Mouse (Mus musculus): ENCODE measurements at regions not wholly inside any gene's neighbourhood (a gene's known extent, or its start where the extent isn't known, plus 50 kb on each side); places are given as distances from the start of the nearest gene placed in this dataset.

DNA sequence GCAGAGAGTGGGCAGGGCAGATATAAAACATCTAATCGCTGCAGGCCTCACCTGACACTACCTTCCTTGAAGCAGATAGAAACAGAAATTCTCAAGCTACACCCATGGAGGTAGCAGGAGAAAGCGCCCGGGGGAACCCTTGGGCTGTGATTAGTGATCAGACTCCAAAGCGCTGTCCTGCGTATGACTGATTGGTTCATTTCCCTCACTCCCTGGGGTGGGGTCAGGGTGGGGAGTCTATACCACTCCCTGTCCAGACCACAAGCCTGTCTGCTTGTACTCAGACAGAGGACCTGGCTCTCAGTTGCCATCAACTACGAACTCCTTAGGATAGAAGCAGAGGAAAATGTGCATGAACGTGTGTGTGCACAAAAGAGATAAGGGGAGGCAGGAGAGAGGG is 77.7 kb downstream of the Gm826 start:
- no peak overlapping the region for H3K4me2 ChIP-seq (ENCODE audit: low read depth, low read length)
- 58% methylated on average over 7 of the region's 7 CpGs for WGBS

DNA sequence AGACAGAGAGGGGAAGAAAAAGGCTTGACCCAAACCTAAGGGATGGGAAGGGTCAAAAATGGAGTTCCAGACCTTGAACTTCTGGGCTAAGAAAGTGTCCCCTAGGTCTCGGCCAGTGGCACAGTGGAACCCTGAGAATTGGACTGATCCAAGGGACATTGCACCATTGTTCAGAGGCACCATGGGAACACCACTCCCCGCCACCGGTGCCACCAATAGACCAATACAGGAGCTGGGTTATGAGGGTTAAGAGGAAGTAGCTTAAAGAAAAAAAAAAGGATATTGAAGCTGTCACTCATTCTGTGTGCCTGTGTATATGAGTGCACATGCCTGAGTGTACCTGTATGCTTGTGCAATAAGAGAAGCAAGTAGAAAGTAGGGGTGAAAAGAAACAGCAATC is 83.7 kb downstream of the Gm826 start:
- Histone ChIP-seq H3K9me3 (ENCODE audit: control insufficient read depth, low read length) (no peaks in the 10 kb centered on the region), H3K4me2 (ENCODE audit: low read depth, low read length) (no peak overlapping the region), H3K36me3 (ENCODE audit: control insufficient read depth, insufficient read depth, low read length) (no peaks in the 10 kb centered on the region), H3K27me3 (ENCODE audit: control insufficient read depth, insufficient read depth, low read depth, low read length) (no peaks in the 10 kb centered on the region), H3K4me1 (replicated peaks; ENCODE audit: control insufficient read depth, insufficient read depth, low read length) (no peaks in the 10 kb centered on the region), H3K4me3 (ENCODE audit: low read length) (no peak overlapping the region), H3K9ac (ENCODE audit: low read length) (no peak overlapping the region), H3K27ac (ENCODE audit: low read length) (no peak overlapping the region)
- ATAC-seq (ENCODE audit: low read depth): no peak
- WGBS: 89% methylated on average over 3 of the region's 3 CpGs

More for the DNA sequence above, 77.7 kb downstream of the Gm826 start:
- Histone ChIP-seq H3K27ac (ENCODE audit: low read length) (no peak overlapping the region), H3K36me3 (ENCODE audit: control insufficient read depth, insufficient read depth, low read length) (no peaks in the 10 kb centered on the region), H3K9ac (ENCODE audit: low read length) (no peak overlapping the region), H3K9me3 (ENCODE audit: control insufficient read depth, low read length) (no peaks in the 10 kb centered on the region), H3K4me3 (ENCODE audit: low read length) (no peak overlapping the region), H3K4me1 (replicated peaks; ENCODE audit: control insufficient read depth, insufficient read depth, low read length) (no peaks in the 10 kb centered on the region), H3K27me3 (ENCODE audit: control insufficient read depth, insufficient read depth, low read depth, low read length) (no peaks in the 10 kb centered on the region)
- no peak for ATAC-seq (ENCODE audit: low read depth)

DNA sequence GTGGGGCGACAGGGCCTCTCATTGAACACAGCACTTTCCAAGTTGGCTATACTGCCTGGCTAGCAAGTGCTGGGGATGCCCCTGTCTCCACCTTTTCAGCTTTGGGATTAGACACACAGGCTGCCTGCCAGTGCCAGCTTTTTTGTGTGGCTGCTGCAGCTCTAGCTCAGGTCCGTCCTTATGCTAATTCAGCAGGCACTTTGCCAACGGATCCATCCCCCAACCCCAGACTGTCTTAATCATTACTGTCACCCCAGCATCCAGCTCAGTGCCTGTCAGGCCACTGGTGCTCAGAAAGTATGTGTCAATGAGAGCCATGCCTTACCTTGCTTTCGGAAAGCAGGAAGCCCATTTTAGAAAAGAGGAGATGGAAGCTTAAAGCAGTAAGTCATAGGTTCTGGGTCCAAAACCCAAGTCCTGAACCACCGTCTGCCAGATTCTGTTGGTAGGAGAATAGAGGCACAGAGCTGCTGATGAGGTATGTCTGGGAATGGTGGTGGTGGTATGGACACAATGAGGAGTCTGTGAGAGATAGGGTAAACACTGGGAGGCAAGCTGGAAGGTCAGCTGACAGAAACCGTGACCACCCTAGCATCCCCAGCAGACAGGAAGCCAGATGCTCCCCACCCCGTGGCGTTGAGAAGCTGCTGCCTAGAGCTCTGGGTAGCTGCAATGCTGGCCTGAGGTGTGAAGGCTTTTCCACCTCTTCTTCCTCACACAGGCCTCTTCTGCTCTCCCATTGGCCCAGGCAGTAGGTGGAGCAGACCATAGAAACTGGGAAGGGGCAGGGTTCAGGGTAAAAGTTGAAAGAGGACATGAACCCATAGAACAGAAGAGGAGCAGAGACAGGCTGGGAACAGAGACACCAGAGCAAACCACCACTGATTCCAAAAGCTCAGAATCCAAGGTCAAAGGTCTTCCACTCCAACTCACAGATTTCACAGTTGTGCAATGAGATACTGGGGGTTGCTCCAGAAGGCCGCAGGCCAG is 84.6 kb downstream of the Gm826 start:
- Histone ChIP-seq H3K36me3 (ENCODE audit: control insufficient read depth, insufficient read depth, low read length) (no peaks in the 10 kb centered on the region), H3K9me3 (ENCODE audit: control insufficient read depth, low read length) (no peaks in the 10 kb centered on the region), H3K27ac (ENCODE audit: low read length) (no peak overlapping the region), H3K4me1 (replicated peaks; ENCODE audit: control insufficient read depth, insufficient read depth, low read length) (no peaks in the 10 kb centered on the region), H3K4me2 (ENCODE audit: low read depth, low read length) (no peak overlapping the region), H3K4me3 (ENCODE audit: low read length) (no peak overlapping the region), H3K9ac (ENCODE audit: low read length) (no peak overlapping the region), H3K27me3 (ENCODE audit: control insufficient read depth, insufficient read depth, low read depth, low read length) (no peaks in the 10 kb centered on the region)
- WGBS: 51% methylated on average over 9 of the region's 9 CpGs
- no peak for ATAC-seq (ENCODE audit: low read depth)

DNA sequence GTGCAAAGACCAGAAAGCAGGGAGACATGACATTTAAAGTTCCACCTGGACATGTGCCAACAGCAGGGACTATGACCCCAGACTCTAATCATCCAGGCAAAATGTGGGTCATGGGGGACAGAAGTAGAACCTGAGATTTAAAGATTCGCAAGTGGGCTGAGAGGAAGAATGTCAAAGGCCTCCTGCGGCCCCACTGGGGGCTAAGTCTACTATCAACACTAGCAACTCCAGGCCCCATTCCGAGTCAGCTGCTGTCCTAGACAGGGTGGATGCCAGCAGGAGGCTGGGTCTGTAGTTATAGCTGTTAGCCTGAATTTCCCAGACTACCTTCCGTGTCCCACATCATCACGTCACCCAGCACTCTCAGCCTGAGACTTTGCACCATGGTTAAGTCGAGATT is 86.7 kb downstream of the Gm826 start:
- Histone ChIP-seq H3K4me1 (replicated peaks; ENCODE audit: control insufficient read depth, insufficient read depth, low read length) (no peaks in the 10 kb centered on the region), H3K4me2 (ENCODE audit: low read depth, low read length) (no peak overlapping the region), H3K9me3 (ENCODE audit: control insufficient read depth, low read length) (no peaks in the 10 kb centered on the region), H3K36me3 (ENCODE audit: control insufficient read depth, insufficient read depth, low read length) (no peaks in the 10 kb centered on the region), H3K27ac (ENCODE audit: low read length) (no peak overlapping the region), H3K9ac (ENCODE audit: low read length) (no peak overlapping the region), H3K27me3 (ENCODE audit: control insufficient read depth, insufficient read depth, low read depth, low read length) (no peaks in the 10 kb centered on the region), H3K4me3 (ENCODE audit: low read length) (no peak overlapping the region)
- ATAC-seq (ENCODE audit: low read depth): no peak
- 76% methylated on average over 6 of the region's 6 CpGs for WGBS

DNA sequence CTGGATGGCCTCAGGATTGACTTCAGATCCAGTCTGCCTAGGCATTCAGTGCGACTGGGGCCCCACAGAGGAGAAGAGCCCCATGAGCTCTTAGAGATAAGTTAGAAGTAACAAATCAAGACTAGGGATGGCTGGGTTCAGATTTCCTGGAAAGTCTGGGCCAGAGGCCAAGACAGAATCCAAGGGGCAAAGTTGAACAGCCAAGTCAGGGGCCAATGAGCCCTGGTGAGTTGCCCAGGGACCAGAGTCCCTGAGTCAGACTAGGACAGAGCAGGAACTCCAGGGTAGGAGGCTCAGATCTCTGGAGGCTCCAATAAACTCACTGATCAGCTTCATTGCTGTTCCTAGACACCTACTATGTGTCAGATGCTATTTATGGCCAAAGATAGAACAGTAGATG is 87.6 kb downstream of the Gm826 start:
- 69% methylated on average over 1 of the region's 1 CpGs for WGBS
- ATAC-seq (ENCODE audit: low read depth): no peak
- Histone ChIP-seq H3K4me1 (replicated peaks; ENCODE audit: control insufficient read depth, insufficient read depth, low read length) (no peaks in the 10 kb centered on the region), H3K4me2 (ENCODE audit: low read depth, low read length) (no peak overlapping the region), H3K36me3 (ENCODE audit: control insufficient read depth, insufficient read depth, low read length) (no peaks in the 10 kb centered on the region), H3K9me3 (ENCODE audit: control insufficient read depth, low read length) (no peaks in the 10 kb centered on the region), H3K9ac (ENCODE audit: low read length) (no peak overlapping the region), H3K27ac (ENCODE audit: low read length) (no peak overlapping the region), H3K4me3 (ENCODE audit: low read length) (no peak overlapping the region), H3K27me3 (ENCODE audit: control insufficient read depth, insufficient read depth, low read depth, low read length) (no peaks in the 10 kb centered on the region)

DNA sequence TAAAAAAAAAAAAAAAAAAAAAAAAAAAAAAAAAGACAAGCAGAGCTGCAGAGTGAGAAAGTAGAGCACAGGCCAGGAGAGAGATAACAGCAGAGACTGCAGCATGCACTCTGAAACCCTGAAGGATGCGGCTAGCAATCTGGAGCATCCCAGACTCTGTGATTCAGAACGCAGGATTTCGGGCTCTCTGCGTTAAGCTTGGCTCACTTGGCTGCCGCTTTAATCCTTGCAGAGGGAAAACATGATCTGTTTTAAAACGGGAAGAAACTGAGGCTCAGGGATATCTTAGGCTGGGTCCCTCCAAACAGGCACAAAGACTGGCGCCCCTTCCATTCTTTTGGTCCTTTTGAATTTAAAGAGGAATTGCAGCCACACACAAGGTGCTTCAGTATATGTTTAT is 89.1 kb downstream of the Gm826 start:
- no peak overlapping the region for H3K9ac ChIP-seq (ENCODE audit: low read length)
- H3K4me2 ChIP-seq (ENCODE audit: low read depth, low read length): no peak overlapping the region
- H3K27me3 ChIP-seq (ENCODE audit: control insufficient read depth, insufficient read depth, low read depth, low read length): no peaks in the 10 kb centered on the region
- no peaks in the 10 kb centered on the region for H3K36me3 ChIP-seq (ENCODE audit: control insufficient read depth, insufficient read depth, low read length)
- no peaks in the 10 kb centered on the region for H3K4me1 ChIP-seq (replicated peaks; ENCODE audit: control insufficient read depth, insufficient read depth, low read length)
- WGBS: 25% methylated on average over 7 of the region's 7 CpGs
- no peak overlapping the region for H3K27ac ChIP-seq (ENCODE audit: low read length)
- H3K4me3 ChIP-seq (ENCODE audit: low read length): no peak overlapping the region
- no peaks in the 10 kb centered on the region for H3K9me3 ChIP-seq (ENCODE audit: control insufficient read depth, low read length)
- ATAC-seq (ENCODE audit: low read depth): no peak

DNA sequence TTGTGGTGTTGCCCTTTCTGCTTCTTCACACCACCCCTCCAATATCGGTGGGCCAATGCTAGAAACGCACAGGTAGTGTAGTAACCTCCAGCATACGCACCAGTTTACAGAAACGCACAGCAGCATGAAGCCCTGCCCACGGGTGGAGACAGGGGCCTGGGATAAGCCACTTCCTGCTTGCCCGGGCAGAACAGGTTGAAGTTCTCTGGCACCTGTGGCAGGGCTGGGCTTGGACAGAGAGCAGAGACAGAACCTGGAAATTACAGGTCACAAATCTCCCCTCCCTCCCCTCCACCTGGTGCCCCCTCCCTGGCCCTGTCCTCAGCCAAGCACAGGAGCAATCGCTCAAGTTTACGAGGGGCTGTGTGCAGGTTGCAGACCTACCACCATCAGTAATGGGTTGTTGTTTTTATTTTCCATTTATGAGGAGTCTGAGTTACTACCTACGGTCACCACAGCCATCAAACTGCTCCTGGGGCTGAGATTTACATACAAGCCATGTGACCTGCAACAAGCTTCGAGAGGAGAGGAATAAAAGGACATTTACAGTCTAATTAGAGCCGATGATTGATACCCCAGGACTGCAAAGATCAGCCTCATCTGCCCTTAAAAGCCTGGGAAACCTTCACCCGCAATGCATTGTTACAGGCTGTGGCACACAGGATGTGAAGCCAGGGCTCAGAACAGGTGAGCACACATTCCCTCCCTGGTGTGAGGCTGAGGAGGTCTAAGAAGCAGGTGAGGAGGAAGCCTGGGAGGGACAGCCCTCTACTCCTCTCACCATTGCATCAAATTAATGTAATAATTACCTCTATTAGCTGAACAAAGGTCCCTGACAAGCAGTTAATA is 93.2 kb downstream of the Gm826 start:
- H3K27ac ChIP-seq (ENCODE audit: low read length): no peak overlapping the region
- no peaks in the 10 kb centered on the region for H3K27me3 ChIP-seq (ENCODE audit: control insufficient read depth, insufficient read depth, low read depth, low read length)
- ATAC-seq (ENCODE audit: low read depth): no peak
- no peak overlapping the region for H3K4me3 ChIP-seq (ENCODE audit: low read length)
- no peak overlapping the region for H3K4me2 ChIP-seq (ENCODE audit: low read depth, low read length)
- H3K9me3 ChIP-seq (ENCODE audit: control insufficient read depth, low read length): no peaks in the 10 kb centered on the region
- no peak overlapping the region for H3K9ac ChIP-seq (ENCODE audit: low read length)
- no peaks in the 10 kb centered on the region for H3K4me1 ChIP-seq (replicated peaks; ENCODE audit: control insufficient read depth, insufficient read depth, low read length)
- no peaks in the 10 kb centered on the region for H3K36me3 ChIP-seq (ENCODE audit: control insufficient read depth, insufficient read depth, low read length)
- 69% methylated on average over 12 of the region's 12 CpGs for WGBS

DNA sequence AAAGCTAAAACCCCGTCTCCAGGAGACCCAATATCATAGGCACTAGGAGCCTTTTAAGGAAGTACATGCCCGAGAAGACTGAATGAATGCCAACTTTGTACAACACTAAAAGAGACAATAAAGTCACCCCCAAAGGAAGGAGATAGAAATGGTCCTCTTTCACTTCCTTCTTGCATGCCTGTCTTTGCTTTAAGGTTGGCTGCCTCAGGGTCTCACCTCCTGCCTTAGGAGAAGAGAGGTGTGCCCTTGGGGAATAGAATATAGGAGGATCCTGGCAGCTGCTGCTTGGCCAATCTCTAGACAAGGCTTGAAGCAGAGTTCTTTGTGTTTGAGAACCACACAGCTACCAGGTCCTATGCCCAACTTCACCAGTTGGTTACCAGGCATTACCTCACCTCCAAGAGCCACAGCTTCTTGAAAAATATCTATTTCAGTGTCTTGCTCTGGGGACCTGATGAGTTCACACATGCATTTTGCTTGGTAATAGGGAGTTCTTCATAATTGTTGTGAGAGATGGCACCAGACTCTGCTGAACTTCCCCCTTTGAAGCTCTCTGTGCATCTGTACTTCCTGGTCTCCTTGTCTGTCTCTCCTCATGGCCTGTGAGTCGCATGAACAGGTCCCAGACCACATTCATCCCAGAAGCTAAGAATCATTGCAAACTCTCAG is 96.4 kb downstream of the Gm826 start:
- no peak overlapping the region for H3K4me2 ChIP-seq (ENCODE audit: low read depth, low read length)
- WGBS: 77% methylated on average over 3 of the region's 3 CpGs

DNA sequence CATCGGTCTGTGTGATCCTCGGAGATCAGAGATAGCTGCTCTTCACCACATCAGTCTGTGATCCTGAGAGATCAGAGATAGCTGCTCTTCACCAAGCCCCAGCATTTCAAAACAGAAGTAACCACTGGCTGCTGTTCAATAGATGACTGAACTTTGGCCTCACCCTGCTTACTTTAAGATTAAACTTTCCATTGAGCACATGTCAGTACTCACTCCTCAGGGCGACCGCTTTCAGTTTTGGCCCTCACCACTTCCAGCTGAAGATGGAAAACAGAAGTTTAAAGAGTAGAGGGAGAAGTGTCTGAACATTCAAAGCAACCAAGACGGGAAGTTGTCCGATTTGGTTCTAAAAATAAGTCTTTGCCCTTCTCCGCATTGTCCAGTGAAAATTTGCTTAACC is 97.2 kb downstream of the Gm826 start:
- no peak for ATAC-seq (ENCODE audit: low read depth)
- Histone ChIP-seq H3K4me2 (ENCODE audit: low read depth, low read length) (no peak overlapping the region), H3K36me3 (ENCODE audit: control insufficient read depth, insufficient read depth, low read length) (no peaks in the 10 kb centered on the region), H3K9ac (ENCODE audit: low read length) (no peak overlapping the region), H3K27me3 (ENCODE audit: control insufficient read depth, insufficient read depth, low read depth, low read length) (no peaks in the 10 kb centered on the region), H3K9me3 (ENCODE audit: control insufficient read depth, low read length) (no peaks in the 10 kb centered on the region), H3K4me1 (replicated peaks; ENCODE audit: control insufficient read depth, insufficient read depth, low read length) (no peaks in the 10 kb centered on the region), H3K27ac (ENCODE audit: low read length) (no peak overlapping the region), H3K4me3 (ENCODE audit: low read length) (no peak overlapping the region)
- WGBS: 46% methylated on average over 7 of the region's 7 CpGs

More for the DNA sequence above, 96.4 kb downstream of the Gm826 start:
- no peak for ATAC-seq (ENCODE audit: low read depth)
- no peaks in the 10 kb centered on the region for H3K36me3 ChIP-seq (ENCODE audit: control insufficient read depth, insufficient read depth, low read length)
- no peaks in the 10 kb centered on the region for H3K27me3 ChIP-seq (ENCODE audit: control insufficient read depth, insufficient read depth, low read depth, low read length)
- H3K9me3 ChIP-seq (ENCODE audit: control insufficient read depth, low read length): no peaks in the 10 kb centered on the region
- no peak overlapping the region for H3K4me3 ChIP-seq (ENCODE audit: low read length)
- no peaks in the 10 kb centered on the region for H3K4me1 ChIP-seq (replicated peaks; ENCODE audit: control insufficient read depth, insufficient read depth, low read length)
- no peak overlapping the region for H3K9ac ChIP-seq (ENCODE audit: low read length)
- H3K27ac ChIP-seq (ENCODE audit: low read length): no peak overlapping the region
